Mouse (Mus musculus) lung, adult 2 months (tissue): ENCODE measurements around the gene Crabp2.

Experiments
- CTCF ChIP-seq: fragments of 200-500 bp; IDR thresholded peaks from 2 replicates; pipeline ENCODE4 v1.5.1; 2011; ENCODE audit warnings: mild to moderate bottlenecking, low read length, control low read depth; ENCODE audit not compliant: insufficient read depth
- POLR2A ChIP-seq: fragments of 200-500 bp; IDR thresholded peaks from 2 replicates; pipeline ENCODE4 v1.6.1; 2011; ENCODE audit warnings: low read depth, mild to moderate bottlenecking, control low read depth, low read length, borderline replicate concordance; ENCODE audit errors: extremely low read depth

DNA sequence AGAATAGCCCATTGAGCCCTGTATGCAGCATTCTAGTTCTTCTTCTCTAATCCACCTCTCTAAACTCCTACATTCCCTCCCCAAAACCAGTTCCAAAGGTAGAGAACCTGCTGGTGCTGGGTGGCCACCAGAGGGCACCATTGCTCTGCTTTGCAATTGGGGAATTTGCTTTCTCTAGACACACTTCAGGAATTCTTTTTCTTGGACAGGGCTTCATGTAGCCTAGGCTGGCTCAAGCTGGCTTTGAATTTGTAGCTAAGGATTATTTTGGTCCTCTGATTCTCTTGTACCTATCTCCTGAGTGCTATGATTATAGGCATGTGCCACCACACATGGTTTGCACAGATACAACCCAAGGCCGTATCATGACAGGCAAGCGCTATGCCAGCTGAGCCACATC is 12.7 kb upstream of the Crabp2 start:
- TF ChIP-seq POLR2A (no peak), CTCF (peak; percentile 89)
